Mouse (Mus musculus): ENCODE measurements at regions not wholly inside any gene's neighbourhood (a gene's known extent, or its start where the extent isn't known, plus 50 kb on each side); places are given as distances from the start of the nearest gene placed in this dataset.

- no peak for TF ChIP-seq CTCF (IDR thresholded peaks at IDR 0.05; ENCODE audit: extremely low read depth, insufficient read depth, insufficient read length, insufficient replicate concordance)
- no peak for TF ChIP-seq POLR2A (IDR thresholded peaks at IDR 0.05; ENCODE audit: low read depth, low read length)
These were observed 117.7 kb downstream of the Ogfrl1 start for GRCm38 (mm10) chr1:23279827-23280226.

All from spleen, adult 2 months (tissue).